Mouse (Mus musculus) small intestine, adult 2 months (tissue): Measurements from ENCODE around the gene Olfr1325.
"Not testable (repeated sequence)": the region's sequence is repeated elsewhere in the genome, so short reads cannot be mapped to it uniquely, and the experiment has no call there.

Experiments used
- CTCF ChIP-seq: fragments of 200-500 bp; IDR thresholded peaks from 2 replicates; pipeline ENCODE4 v1.5.1; 2012; ENCODE audit warnings: low read depth, mild to moderate bottlenecking, control low read depth, inconsistent platforms, low read length, moderate library complexity, mixed read lengths; ENCODE audit not compliant: insufficient replicate concordance, insufficient read length; ENCODE audit errors: extremely low read depth
- POLR2A ChIP-seq: fragments of 200-500 bp; IDR thresholded peaks from 2 replicates; pipeline ENCODE4 v1.6.1; 2012; ENCODE audit warnings: low read depth, mild to moderate bottlenecking, control low read depth, inconsistent platforms, low read length, moderate library complexity

DNA sequence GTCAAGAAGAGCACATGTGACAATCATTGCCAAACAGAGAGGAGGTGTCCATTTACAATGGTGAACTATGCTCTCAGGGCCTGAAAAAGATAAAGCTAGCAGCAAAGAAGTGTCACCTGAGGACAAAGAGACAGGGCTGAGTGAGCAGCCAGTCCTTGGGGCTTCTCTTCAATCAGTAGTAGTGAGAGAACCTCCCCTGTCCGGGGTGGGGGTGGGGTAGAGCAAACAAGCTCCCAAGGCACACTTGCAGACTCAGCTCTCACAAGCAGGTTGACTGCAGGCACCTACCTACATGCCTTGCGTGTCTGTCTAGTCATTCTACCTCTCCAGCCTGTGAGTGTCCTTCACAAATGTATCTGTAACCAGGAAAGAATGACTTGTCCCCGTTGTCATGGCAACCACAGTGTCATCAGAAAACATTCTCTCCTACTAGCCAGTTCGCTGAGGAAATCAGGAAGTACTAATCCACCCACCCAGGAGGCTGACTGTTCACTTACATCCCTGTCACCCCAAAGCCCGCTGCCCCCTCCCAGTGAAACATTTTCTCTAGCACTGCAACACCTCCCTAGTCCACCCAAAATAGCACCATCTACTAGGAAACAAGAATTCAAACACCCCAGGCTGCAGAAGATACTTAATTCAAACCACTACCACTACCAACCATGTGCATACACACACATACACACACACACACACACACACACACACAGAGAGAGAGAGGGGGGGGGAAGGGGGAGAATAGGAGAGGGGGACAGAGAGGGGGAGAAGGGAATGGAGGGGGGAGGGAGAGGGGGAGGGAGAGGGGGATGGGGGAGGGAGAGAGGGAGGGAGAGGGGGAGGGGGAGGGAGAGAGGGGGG lies 53.2 kb downstream of the Olfr1325 start, which contains the start of gene Gm5640:
- not testable (repeated sequence) for TF ChIP-seq POLR2A, CTCF
